Mouse (Mus musculus) heart, postnatal 0 days (tissue): ENCODE data around the gene Gm17482. TPM values are rescaled to one million over a fixed set of nuclear protein-coding genes. Genes with fewer than 3 reads are reported as not detected.

ENCODE experiments used
- ATAC-seq: fragments of 200-750 bp; cut with Nextera tagmentation; 2 replicates; pipeline ENCODE4 v1.8.0; 2017; ENCODE audit warnings: low read depth, moderate number of reproducible peaks, moderate library complexity; ENCODE audit not compliant: insufficient read depth
- DNase-seq: peaks from one replicate; pipeline ENCODE4 v3.0.0-alpha.2; 2016; ENCODE audit warnings: low spot score
- H3K27ac ChIP-seq: fragments of 300-500 bp; sonication (generic); 2 replicates; pipeline ENCODE4 v1.5.1; 2014; ENCODE audit warnings: low read depth, mild to moderate bottlenecking
- H3K27me3 ChIP-seq: fragments of 300-500 bp; sonication (generic); 2 replicates; pipeline ENCODE4 v1.6.1; 2014; ENCODE audit warnings: low read length, mixed read lengths; ENCODE audit not compliant: control insufficient read depth, insufficient read depth
- H3K36me3 ChIP-seq: fragments of 300-500 bp; sonication (generic); replicated peaks from 2 replicates; pipeline ENCODE4 v1.6.1; 2014; ENCODE audit warnings: low read length, mixed read lengths; ENCODE audit not compliant: control insufficient read depth, insufficient read depth
- H3K4me1 ChIP-seq: fragments of 300-500 bp; sonication (generic); 2 replicates; pipeline ENCODE4 v1.6.1; 2014; ENCODE audit warnings: antibody characterized with exemption; ENCODE audit not compliant: control insufficient read depth, insufficient read depth
- H3K4me2 ChIP-seq: fragments of 300-500 bp; sonication (generic); 2 replicates; pipeline ENCODE4 v1.6.1; 2014; ENCODE audit warnings: low read depth, mild to moderate bottlenecking, low read length, moderate library complexity
- H3K4me3 ChIP-seq: fragments of 300-500 bp; sonication (generic); 2 replicates; pipeline ENCODE4 v1.5.1; 2014; ENCODE audit warnings: low read depth, low read length
- H3K9ac ChIP-seq: fragments of 300-500 bp; sonication (generic); replicated peaks from 2 replicates; pipeline ENCODE4 v1.6.1; 2014; ENCODE audit warnings: low read depth, low read length, mixed read lengths
- H3K9me3 ChIP-seq: fragments of 300-500 bp; sonication (generic); replicated peaks from 2 replicates; pipeline ENCODE4 v1.6.1; 2016; ENCODE audit warnings: low read length; ENCODE audit not compliant: control insufficient read depth
- CTCF ChIP-seq: IDR thresholded peaks from 2 replicates; pipeline ENCODE4 v1.5.1; 2016; ENCODE audit warnings: antibody characterized with exemption, control low read depth, low read depth
- EP300 ChIP-seq: IDR thresholded peaks from 2 replicates; pipeline ENCODE4 v1.6.1; 2016; ENCODE audit warnings: antibody characterized with exemption, low read depth
- WGBS: fragments of 180-500 bp; shearing (Covaris S2); extraction: QIAGEN DNeasy Blood & Tissue Kit; methylation state at CpG from one replicate; pipeline ENCODE4 v1.1.7; 2014; 5-methylcytosine and 5-hydroxymethylcytosine counted together
- polyA plus RNA-seq: library from polyadenylated mRNA; unstranded; fragments of >200 nt; fragmentation: Nextera tagmentation; extraction: Ambion mirVana; gene quantifications from 2 replicates; pipeline ENCODE4 v1.2.1, GENCODE M21; 2015
- total RNA-seq: library from RNA; depleted of rRNA; stranded (reverse); fragments of >200 nt; gene quantifications from 2 replicates; pipeline ENCODE4 v1.2.3, GENCODE M21; 2014; ENCODE audit warnings: low replicate concordance

The Gm17482 gene
- total and polyA plus RNA-seq, 2 experiments from 2014 or later = not detected

DNA sequence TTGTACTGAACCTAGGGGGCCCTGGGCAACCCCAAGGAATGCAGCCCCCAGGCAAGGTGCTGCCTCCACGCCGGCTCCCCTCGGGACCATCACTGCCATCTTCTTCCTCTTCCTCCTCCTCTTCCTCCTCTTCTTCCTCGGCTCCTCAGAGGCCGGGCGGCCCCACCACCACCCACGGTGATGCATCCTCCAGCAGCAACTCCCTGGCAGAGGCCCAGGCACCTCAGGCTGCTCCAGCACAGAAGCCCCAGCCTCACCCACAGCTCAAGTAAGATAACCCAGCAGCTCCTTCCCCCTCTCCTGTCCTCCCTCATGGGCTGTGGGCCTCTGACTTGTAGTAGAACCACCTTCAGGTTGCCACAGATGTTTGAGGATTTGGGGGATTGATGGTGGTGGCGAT is 50.9 kb downstream of the Gm17482 start:
- no peaks in the 10 kb centered on the region for H3K4me1 ChIP-seq
- no peak overlapping the region for H3K4me2 ChIP-seq
- TF ChIP-seq CTCF (no peak), EP300 (no peak)
- H3K27me3 ChIP-seq = no peaks in the 10 kb centered on the region
- H3K9me3 ChIP-seq = no peaks in the 10 kb centered on the region
- H3K9ac ChIP-seq = no peak overlapping the region
- ATAC-seq = no peak
- no peak overlapping the region for H3K4me3 ChIP-seq
- DNase-seq = no peak
- no peaks in the 10 kb centered on the region for H3K36me3 ChIP-seq
- WGBS = 68% methylated on average over 8 of the region's 8 CpGs
- no peak overlapping the region for H3K27ac ChIP-seq

DNA sequence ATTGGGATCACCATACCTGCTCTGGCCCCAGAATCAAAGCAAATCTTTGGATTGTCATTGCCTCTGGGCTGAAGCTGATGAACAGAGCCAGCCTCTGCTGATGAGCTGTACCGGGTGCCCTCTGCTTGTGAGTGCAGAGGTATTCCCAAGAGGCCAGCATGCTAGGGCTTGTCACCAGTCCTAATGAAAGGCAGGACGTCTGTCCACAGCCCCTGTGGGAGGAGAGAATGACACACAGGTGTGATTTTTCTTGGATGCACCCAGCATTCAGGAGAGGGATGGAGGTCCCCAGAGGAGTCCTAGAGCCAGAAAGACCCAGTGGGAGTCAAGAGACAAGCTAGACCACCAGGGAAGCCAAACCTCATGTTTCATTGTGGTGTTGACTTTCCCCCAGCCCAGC is 52.5 kb downstream of the Gm17482 start:
- H3K27ac ChIP-seq = no peak overlapping the region
- H3K4me1 ChIP-seq = no peaks in the 10 kb centered on the region
- H3K4me2 ChIP-seq = no peak overlapping the region
- no peak overlapping the region for H3K9ac ChIP-seq
- WGBS = 52% methylated on average over 2 of the region's 2 CpGs
- ATAC-seq (no peak), DNase-seq (no peak)
- no peaks in the 10 kb centered on the region for H3K27me3 ChIP-seq
- TF ChIP-seq EP300 (no peak), CTCF (no peak)
- no peaks in the 10 kb centered on the region for H3K36me3 ChIP-seq
- H3K9me3 ChIP-seq = no peaks in the 10 kb centered on the region
- no peak overlapping the region for H3K4me3 ChIP-seq

DNA sequence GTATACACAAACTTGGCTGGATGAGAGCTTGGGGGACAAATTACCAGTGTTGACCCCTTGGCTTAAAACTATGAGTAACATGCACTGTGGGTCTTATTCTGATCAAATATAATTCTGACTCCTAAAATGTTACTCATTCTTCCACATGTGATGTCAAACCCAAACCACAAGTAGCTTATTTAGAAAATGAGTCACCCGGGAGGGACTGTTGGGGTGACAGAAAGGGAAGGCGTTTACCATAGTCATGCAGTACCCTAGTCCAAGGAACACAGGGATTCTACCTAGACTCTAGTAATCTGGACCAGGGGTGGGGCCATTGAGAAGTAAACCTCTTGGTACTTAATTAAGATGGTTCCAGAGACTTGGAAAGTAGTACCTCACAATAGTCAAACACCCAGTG is 57.0 kb downstream of the Gm17482 start:
- no peak for TF ChIP-seq EP300
- TF ChIP-seq CTCF = no peak
- H3K4me1 ChIP-seq = peaks cover 4% of the 10 kb centered on the region; the same call in 1 of the 2 replicates
- H3K27me3 ChIP-seq = no peaks in the 10 kb centered on the region
- no peak overlapping the region for H3K27ac ChIP-seq
- H3K4me3 ChIP-seq = no peak overlapping the region
- 67% methylated on average over 2 of the region's 2 CpGs for WGBS
- H3K4me2 ChIP-seq = no peak overlapping the region
- H3K9me3 ChIP-seq = no peaks in the 10 kb centered on the region
- H3K9ac ChIP-seq = no peak overlapping the region
- DNase-seq (no peak), ATAC-seq (no peak)
- H3K36me3 ChIP-seq = no peaks in the 10 kb centered on the region

DNA sequence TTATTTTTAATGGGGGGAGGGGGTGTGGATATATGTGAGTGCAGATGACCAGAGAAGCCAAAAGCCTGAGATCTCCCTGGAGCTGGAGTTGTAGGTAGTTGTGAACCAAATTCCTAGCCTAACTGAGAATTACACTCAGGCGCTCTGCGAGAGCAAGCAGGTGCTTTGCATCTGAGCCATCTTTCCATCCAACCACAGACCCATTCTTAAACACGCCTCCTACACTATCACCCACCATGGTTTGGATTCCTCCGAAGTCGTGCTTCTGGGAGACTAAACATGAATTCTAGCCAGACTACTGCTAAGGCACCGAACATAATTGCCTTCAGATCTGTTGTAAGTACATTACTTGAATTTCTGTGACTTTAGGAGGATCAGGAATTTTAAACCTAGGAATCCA is 59.3 kb downstream of the Gm17482 start:
- no peak overlapping the region for H3K4me3 ChIP-seq
- no peaks in the 10 kb centered on the region for H3K9me3 ChIP-seq
- TF ChIP-seq CTCF (no peak), EP300 (no peak)
- H3K27me3 ChIP-seq = no peaks in the 10 kb centered on the region
- H3K4me2 ChIP-seq = no peak overlapping the region
- H3K4me1 ChIP-seq = peaks cover 4% of the 10 kb centered on the region; the same call in 1 of the 2 replicates
- H3K9ac ChIP-seq = no peak overlapping the region
- no peak overlapping the region for H3K27ac ChIP-seq
- WGBS = 63% methylated on average over 6 of the region's 6 CpGs
- no peaks in the 10 kb centered on the region for H3K36me3 ChIP-seq
- DNase-seq = no peak
- ATAC-seq = no peak

DNA sequence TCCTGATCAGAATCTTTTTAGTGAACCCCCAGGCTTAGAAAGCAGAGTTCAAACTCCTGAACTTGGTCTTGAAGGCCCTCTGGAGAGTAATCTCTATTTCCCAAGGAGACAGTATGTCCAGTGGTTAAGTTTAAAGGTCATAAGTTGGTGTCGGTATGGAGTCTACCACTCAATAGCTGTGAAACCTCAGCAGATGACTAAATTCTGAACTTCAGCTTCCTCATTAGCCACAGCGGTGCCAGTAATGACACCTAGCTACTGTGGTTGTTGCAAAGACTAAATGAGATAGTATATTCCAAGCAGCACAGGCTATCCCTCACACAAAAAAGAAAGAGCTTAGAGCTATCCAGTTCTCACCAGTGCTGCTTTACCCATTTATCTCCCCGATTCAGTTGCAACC is 61.1 kb downstream of the Gm17482 start:
- DNase-seq (no peak), ATAC-seq (no peak)
- WGBS = 88% methylated on average over 3 of the region's 3 CpGs

DNA sequence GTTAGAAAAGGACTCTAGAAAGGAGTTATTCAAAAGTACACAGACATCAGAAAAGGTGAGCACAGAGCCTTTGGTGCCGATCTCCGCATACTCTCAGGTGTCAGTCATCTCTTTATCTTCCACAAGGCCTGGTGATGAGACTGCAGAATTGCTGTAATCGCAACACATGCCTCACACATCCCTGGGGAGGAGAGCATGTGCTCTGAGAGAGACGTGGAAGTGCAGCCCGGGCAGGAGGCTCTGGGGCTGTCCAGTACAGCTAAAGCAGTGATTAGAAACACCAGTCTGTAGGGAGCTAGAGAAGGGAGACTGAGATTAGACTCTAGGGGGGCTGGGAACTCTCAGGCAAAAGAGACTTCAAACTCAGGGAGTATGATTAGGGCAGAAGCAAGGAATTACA is 63.4 kb downstream of the Gm17482 start:
- H3K4me1 ChIP-seq = peaks cover 10% of the 10 kb centered on the region; the same call in 1 of the 2 replicates
- no peak for TF ChIP-seq CTCF
- no peak for TF ChIP-seq EP300
- no peak for ATAC-seq
- no peaks in the 10 kb centered on the region for H3K9me3 ChIP-seq
- 32% methylated on average over 5 of the region's 5 CpGs for WGBS
- H3K9ac ChIP-seq = no peak overlapping the region
- H3K4me3 ChIP-seq = no peak overlapping the region
- H3K36me3 ChIP-seq = no peaks in the 10 kb centered on the region
- no peak for DNase-seq
- H3K27me3 ChIP-seq = no peaks in the 10 kb centered on the region
- H3K4me2 ChIP-seq = no peak overlapping the region
- H3K27ac ChIP-seq = no peak overlapping the region

More for the DNA sequence above, 61.1 kb downstream of the Gm17482 start:
- Histone ChIP-seq H3K9ac (no peak overlapping the region), H3K27me3 (no peaks in the 10 kb centered on the region), H3K4me3 (no peak overlapping the region), H3K4me1 (peaks cover 10% of the 10 kb centered on the region; the same call in 1 of the 2 replicates), H3K4me2 (no peak overlapping the region), H3K36me3 (no peaks in the 10 kb centered on the region), H3K9me3 (no peaks in the 10 kb centered on the region), H3K27ac (no peak overlapping the region)
- TF ChIP-seq CTCF (no peak), EP300 (no peak)
